Mouse (Mus musculus): ENCODE measurements at regions not wholly inside any gene's neighbourhood (a gene's known extent, or its start where the extent isn't known, plus 50 kb on each side); places are given as distances from the start of the nearest gene placed in this dataset.
A peak's percentile ranks its signal among the peaks of the same experiment; 100 is the strongest.

DNA sequence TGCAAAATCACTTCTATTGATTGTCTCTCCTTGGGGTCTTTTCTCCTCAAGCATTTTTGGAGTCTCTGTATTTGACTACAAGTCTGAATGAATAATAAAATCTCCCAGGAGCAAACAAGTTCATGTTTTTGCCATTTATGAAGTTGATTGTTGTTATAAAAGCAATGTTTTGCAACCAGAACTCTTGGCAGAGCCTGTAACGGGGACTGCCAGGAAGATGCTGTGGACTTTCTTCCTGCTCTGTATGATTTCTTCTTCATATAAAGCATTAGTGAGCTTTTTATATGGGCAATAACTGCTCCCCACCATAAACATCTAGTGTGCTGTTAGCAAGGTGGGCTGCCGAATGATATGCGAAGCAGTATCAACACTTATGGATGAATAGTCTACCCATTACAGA is 136.3 kb downstream of the Cdca7 start:
- peak; percentile 25 for DNase-seq
- intact Hi-C loops (cut with DNase I; ENCODE audit: low total_unique reads), result no loop called here

DNA sequence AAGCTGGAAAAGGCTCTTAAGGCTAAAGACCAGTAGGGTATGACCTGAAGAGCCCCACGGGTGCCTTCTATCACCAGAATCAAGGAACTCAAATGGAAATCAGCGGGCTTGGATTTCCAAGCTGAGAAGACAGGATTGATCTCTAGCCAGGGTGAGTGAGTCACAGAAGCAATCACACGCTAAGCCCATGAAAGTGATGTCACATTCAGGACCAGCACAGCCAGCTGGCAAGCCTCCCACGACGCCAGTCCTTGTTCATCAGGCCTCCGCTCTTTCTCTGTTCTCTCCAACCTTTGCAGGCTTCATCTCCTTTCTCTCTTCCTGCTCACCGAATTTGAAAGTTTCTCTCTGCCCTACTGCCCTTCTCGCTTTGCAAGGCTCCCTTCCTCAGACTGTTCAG is 138.3 kb downstream of the Cdca7 start:
- intact Hi-C loops (cut with DNase I; ENCODE audit: low total_unique reads), result no loop called here

DNA sequence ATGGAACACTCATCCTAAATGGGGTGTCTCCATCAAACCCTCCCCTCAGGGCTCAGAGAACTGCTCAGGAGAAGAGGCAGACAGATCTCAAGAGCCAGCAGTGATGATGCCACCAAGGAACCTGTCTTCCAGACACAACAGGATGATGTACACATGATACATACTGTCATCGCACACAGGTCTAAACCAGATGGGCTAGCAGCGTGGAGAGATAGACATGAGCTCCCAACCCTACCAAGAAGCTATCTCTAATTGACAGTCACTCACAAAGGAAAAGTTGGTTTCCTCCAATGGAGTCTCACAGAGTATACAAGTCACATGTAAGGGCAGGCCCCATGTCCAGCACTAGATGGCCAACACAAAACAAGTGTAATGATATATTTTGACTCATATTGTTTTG is 139.9 kb downstream of the Cdca7 start:
- DNase-seq, result no peak
- intact Hi-C loops (cut with DNase I; ENCODE audit: low total_unique reads), result no loop called here

More for the DNA sequence above, 138.3 kb downstream of the Cdca7 start:
- peak; percentile 86 for DNase-seq

DNA sequence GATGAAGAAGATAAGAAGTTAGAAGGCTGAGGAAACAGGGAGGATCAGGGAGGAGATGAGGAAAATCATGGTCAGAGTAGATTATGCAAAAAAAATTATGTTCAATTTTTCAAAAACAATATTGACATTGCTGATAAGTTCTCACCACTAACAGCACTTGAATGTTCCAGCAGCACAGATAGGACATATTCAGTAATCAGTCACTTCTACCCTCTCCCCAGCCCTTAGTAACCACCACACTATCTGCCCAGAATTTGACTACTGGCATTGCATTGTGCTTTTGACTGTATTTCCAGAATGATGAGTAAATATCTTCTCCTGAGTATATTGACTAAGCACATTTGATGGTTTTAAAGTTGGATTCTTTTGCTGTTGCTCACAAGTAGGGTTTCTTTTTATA is 140.5 kb downstream of the Cdca7 start:
- intact Hi-C loops (cut with DNase I; ENCODE audit: low total_unique reads), result no loop called here
- no peak for DNase-seq

DNA sequence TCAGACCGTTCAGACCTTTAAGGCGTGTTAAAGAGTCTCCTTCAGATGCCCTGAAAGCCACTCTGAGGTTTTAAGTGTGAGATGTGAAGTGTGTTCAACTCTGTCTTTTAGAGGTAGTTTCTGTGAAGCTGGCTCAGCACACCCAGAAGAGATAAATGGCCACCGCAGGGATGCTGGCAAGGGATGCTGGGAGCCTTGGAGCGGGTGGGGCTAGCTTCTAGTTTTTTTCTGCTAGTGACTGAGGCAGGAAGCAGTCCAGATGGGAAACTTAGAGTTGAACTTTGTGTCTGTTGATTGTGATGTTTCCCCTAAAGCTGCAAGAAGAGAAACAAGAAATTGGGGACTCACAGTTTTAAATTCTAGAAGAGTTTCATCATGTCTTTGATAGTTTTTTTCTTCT is 143.5 kb downstream of the Cdca7 start:
- intact Hi-C loops (cut with DNase I; ENCODE audit: low total_unique reads), result no loop called here
- no peak for DNase-seq

DNA sequence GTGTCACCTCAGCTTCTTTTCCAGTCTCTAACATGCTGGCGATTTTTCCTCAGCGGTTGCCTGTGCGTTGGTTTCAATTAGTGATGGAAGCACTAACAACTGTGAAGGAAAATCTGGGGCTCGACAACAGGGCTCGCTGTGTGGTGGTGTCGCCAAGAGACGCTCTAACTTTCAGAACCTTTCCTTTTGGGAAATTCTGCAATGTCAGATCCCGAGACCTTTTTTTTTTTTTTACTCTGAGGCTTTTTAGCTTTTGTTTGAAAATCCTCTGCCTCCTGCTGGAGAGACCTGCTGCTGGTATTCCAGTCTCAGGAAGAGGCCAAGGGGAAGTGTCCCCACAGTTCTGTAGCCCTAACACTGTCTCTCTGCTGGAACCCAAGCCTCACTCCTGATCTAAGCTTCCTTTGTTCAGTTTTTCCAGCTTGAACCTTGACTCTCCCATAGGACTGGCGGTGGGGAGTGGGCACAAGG is 144.3 kb downstream of the Cdca7 start:
- DNase-seq, result no peak
- intact Hi-C loops (cut with DNase I; ENCODE audit: low total_unique reads), result no loop called here

DNA sequence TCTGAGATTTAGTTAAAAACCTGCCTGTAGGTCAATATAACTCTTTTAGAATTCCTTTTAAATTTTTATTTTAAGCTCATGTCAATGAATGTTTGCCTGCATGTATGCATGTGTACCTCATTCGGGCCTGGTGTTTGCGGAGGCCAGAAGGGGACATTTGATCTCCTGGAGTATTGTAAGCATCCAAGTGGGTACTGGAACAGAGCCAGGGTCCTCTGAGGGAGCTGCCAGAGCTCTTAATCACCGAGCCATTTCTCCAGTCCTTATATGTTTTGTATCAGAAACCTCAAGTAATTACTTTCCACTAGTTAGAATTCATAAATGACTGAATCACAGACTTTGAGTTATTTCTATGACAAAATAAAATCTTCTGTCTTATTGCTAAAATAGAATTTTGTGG is 152.0 kb downstream of the Cdca7 start:
- no peak for DNase-seq
- intact Hi-C loops (cut with DNase I; ENCODE audit: low total_unique reads), result no loop called here

DNA sequence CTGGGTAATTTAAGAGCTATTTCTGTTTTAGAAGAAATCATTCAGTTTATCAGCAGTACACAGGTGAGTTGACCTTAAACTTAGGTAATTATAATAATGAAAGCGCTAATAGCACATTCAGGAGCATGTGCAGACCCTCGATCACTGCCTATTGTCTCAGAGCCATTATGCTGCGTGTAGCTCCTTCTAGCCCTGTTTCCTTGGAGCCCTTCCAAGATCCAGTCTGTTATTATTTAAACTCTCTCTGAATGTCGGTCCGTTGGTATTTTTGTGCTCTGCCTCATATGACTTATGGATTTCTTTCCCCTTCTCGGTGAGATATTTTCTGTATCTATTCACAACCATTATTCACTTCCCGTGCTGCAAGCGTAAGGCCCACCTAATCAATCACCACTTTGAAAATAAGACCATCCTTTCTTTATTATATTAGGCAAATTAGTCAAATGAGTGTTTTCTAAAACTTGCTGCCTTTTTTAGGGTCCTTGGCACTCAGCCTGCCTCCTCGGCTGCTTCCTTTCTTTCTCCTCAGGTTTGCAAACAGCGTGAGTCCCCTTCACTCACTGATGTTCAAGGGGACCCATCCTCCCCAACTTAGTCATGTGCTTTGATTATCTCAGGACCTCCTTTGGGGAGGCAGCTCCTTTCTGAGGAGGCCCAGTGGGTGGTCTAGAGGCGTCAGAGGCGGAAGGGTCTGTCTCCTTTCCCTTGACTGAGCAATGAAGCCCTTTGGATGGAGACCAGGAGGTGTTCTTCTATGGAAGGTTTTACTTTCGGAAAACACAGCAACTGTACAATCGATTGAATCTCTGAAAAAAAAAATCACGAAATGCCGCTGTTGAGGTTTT is 152.9 kb downstream of the Cdca7 start:
- intact Hi-C loops (cut with DNase I; ENCODE audit: low total_unique reads), result no loop called here
- no peak for DNase-seq

DNA sequence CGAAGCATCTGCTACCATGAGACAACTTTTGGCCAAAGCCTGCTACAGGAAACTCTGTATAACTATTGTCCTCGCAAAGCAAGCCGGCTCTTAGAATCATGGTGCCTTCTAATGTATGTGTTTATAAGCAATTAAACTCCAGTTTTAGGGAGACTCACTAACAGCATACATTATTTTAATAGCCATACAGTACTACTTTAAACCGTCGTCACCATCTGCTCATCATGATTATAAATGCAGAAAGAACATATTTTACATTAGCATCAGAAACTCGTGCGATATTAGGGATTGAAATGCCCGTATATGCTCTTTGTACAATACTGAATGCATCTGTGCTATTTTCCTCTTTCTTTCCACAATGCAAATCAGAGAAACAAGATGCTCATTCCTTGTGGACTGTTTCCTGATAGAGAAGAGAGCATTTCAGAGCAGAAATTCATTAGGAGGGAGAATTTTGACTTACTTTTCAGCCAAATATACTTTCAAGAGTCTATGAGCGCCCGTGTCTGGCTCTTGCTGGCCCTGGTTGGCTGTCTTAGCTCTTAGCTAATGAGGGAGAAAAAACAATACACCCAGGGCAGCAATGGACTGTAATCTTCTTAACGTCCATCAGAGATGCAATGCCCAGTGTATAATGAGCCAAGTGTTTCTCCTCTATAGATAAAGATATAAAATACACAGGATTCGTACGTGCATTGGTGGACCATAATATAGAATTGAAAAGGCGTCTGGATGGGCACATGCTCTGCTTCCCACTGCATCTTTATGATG is 153.9 kb downstream of the Cdca7 start:
- intact Hi-C loops (cut with DNase I; ENCODE audit: low total_unique reads), result no loop called here
- no peak for DNase-seq

DNA sequence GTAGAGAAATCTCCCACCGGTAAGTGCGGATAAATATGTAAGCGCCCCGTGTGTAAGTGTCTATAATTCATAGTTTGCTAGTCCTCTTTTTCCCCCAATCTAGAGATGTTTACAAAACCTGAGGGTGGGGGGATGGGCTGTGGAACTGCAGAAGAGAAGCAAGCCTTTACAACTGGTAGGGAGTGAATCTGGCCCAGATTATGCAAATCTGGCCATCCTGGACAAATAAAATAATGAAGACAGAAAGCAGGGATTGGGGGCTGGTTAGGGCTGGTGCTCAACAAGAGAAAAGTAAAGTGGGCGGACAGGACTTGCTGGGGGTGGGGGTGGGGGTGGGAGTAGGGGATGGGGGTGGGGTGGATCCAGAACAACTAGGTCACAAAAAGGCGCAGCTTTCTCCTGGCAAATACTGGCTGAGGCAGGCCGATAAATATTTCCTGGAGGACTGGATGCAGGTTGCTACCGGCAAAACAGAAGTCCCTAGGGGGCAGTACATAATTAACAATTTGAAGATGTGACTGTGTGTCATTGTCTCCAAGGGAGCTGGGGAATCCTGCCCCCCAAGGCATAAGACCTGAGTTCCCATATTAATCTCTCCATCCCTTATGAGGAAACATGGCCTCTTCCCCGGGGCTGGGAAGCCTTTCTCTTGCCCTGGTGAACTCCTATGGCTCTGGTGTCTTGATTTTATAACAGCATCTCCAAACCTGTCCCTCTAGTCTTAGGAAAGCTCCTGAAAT is 162.1 kb downstream of the Cdca7 start:
- DNase-seq, result no peak
- intact Hi-C loops (cut with DNase I; ENCODE audit: low total_unique reads), result no loop called here

DNA sequence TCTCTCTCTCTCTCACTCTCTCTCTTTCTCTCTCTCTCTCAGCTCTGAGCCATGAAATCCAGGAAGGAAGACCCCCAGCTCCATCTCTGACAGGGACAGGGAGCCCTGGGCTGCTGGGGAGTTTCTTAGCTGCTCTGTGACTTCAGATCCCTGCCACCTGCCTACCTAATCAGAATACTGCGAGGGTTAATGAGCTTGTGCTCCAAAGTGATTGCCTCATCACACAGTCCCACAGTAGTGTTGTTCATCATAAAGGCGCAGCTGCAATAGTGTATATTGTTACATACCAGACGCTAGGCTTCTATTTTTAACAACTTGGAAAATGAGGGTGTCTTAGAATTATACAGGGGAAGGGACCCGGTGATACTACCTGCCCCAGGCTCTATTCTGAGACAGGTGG is 163.1 kb downstream of the Cdca7 start:
- no peak for DNase-seq
- intact Hi-C loops (cut with DNase I; ENCODE audit: low total_unique reads), result no loop called here

DNA sequence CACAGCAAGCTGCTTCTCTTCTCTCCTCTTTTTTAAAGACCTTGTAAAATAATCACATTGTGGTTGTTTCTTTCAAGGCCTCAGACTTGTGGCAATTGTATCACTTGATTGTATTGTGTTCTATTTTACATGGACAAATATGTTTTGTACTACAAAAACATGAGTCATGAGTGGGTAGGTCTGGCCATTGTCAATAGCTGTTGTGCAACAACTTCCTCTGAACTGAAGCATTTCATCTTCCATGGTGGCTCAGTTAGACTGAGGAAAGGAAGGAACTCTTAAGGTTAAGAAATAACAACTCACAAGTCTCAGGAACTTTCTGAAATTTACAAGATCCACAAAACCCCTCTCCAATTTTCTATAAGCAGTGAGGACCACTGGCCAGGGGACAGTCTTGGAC is 165.3 kb downstream of the Cdca7 start:
- intact Hi-C loops (cut with DNase I; ENCODE audit: low total_unique reads), result no loop called here
- no peak for DNase-seq

DNA sequence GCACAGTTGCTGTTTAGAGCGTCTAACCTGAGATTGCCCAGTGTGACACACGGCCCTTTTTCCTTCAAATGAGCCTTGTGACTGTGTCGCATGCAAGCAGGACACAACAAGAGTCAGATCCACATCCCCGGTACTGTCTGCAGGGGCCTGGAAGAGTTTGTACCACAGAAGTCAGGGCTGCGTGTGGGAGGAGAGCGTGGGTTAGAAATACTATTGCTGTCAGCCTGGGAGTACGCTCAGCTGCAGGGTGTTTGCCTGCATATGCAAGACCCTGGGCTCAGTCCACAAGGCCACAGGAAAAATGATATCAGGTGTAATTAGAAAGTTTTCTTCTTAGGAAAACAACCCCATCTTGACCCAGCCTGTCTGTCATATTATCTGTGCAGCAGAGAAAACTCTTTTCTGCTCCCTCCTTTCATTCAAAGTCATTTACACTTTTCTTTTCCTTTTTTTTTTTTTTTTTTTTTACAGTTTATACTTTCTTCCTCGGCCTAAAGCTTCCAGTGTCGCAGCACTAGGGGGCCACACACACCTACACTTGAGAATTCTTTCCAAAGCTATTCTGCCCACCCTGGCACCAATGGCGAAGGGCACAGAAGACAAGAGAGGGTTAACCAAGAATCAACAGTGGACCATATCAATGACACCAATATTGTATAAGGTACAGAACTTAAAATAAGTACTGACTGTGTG is 168.3 kb downstream of the Cdca7 start:
- intact Hi-C loops (cut with DNase I; ENCODE audit: low total_unique reads), result no loop called here
- DNase-seq, result no peak

DNA sequence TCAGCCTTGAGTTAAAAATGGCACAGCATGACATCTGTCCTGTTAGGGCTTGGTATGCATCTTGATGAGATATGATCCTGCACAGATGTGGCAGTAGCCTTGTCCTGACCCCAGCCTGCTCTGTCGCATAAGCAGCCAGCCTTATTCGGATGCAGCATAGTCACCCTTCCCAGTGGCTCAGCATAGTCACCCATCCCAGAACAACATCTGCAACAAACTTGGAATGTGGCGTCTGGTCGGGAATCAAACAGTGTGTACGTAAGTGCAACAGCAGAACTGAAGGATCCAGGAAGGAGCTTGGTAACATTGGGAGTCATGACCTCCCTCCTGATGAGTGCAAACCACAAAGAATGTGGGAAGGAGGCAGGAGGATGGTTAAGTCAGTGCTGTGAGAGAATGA is 171.7 kb downstream of the Cdca7 start:
- DNase-seq, result no peak
- intact Hi-C loops (cut with DNase I; ENCODE audit: low total_unique reads), result no loop called here

DNA sequence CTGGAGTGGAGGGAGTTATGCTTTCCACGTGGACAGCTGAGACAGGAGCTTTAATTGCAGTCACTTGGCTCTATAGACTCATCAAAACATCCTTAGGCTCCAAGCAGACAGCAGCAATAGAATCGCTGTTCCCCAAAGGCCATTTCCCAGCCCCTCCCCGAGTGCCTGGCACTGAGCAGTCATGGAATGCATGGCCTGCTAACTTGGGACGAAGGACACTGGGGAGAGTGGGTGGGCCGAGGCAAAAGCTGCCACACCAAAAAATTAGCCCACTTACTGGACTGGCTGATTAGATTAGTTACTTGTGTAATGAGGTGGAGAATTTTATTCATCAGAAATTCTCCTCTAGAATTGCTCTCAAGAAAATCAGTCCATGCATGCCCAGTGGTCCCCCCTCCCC is 172.3 kb downstream of the Cdca7 start:
- intact Hi-C loops (cut with DNase I; ENCODE audit: low total_unique reads), result no loop called here
- DNase-seq, result no peak

DNA sequence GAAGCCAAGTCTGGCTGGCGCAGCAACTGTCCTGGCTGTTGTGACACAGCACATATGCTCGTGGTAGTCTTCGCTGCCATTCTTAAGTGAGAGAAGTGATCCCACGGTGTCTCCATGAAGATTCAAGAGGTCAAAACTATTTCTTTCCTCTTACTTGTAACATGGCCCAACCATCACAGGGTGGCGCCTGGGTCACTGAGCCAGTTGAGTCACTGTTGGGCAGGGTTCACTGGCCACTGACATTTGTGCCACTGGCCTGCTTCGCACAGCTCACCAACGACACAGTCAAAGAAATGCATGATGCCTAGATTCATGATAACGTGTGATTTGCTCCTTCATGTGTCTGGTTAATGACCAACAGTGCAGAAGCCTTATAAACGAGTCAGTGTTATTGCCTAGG is 179.9 kb downstream of the Cdca7 start:
- intact Hi-C loops (cut with DNase I; ENCODE audit: low total_unique reads), result no loop called here
- peak; percentile 19 for DNase-seq

DNA sequence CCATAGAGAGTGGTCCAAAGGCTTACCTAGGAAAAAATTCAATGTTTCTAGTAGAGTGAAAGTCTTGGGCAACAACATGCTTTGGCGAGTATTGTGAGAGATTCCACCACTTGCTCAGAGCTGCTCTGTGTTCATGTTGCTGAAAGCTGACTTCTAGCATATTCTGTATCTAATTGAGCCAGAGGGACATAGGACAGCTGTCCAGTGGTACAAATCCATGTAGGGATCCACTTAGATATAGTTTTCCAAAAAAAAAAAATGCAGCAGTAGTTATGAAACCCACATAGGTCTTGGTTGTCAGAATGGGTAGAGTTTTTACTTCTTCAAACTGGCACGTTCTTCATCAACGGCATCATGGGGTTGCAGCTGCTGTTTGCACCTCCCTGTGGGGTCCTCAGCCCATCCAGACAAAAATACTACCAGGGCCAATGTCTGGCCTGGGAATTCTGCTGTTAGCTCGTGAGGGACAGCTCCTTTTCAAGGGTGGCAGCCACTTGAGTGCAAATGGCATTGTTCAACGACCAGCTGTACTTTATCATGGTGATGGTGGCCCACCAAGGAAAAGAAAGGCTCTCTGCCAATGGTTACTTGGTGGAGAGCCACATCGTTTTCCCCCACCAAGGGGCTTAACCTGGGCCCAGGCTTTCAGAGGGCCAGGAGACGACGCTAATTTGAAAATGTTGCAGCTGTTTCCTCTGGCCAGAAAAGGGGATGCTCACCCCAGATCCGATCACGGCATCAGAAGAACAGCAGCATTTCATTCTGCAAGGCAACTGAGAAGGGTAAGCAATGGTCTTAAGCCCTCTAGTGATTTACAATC is 181.4 kb downstream of the Cdca7 start:
- no peak for DNase-seq

DNA sequence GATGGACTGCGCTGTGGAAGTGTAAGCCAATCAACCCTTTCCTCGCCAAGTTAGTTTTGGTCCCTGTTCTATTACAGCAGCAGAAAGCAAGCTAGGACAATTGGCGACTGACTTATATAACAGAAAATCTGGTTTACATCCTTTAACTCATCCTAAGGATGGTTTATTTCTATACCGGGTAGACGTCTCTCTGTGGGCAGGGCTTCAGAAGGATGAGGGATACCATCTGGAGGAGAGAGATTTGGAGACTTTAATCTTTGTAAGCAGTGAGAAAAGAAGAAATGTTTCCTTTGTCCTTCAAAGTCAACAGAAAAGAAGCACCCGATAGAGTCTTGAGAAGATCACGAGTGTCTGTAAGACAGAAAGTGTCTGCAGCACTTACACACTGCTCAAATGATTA is 186.4 kb downstream of the Cdca7 start:
- intact Hi-C loops (cut with DNase I; ENCODE audit: low total_unique reads), result no loop called here
- DNase-seq, result no peak

More for the DNA sequence above, 181.4 kb downstream of the Cdca7 start:
- intact Hi-C loops (cut with DNase I; ENCODE audit: low total_unique reads), result no loop called here

Data from gastrocnemius, postnatal 14 days (tissue).